Mouse (Mus musculus): Measurements from ENCODE around the gene Atp6v1e1. TPM values are rescaled to one million over a fixed set of nuclear protein-coding genes. Genes with fewer than 3 reads are reported as not detected.

Gene Atp6v1e1
- total and polyA plus RNA-seq, 3 experiments = 338 to 464 (median 362) TPM

GRCm38 (mm10) chr6:120820941-120821340 lies 1.7 kb downstream of the Atp6v1e1 start:
- DNase-seq = no peak

- peak; percentile 55 for DNase-seq
Observed at GRCm38 (mm10) chr6:120820144-120820543, 2.4 kb downstream of the Atp6v1e1 start.

GRCm38 (mm10) chr6:120819294-120819693 lies 3.3 kb downstream of the Atp6v1e1 start:
- peak; percentile 52 for DNase-seq

GRCm38 (mm10) chr6:120811999-120812398 lies 10.6 kb downstream of the Atp6v1e1 start:
- DNase-seq = peak; percentile 54

- no peak for DNase-seq
Observed at GRCm38 (mm10) chr6:120807738-120808081, 14.9 kb downstream of the Atp6v1e1 start.

GRCm38 (mm10) chr6:120806999-120807737 lies 15.4 kb downstream of the Atp6v1e1 start:
- DNase-seq = peak; percentile 53

GRCm38 (mm10) chr6:120799581-120800041 lies 23.0 kb downstream of the Atp6v1e1 start:
- no peak for DNase-seq

GRCm38 (mm10) chr6:120798905-120799304 lies 23.7 kb downstream of the Atp6v1e1 start:
- DNase-seq = no peak

- DNase-seq = peak; percentile 31
Observed at GRCm38 (mm10) chr6:120798019-120798418, 24.6 kb downstream of the Atp6v1e1 start.

- DNase-seq = no peak
Observed at GRCm38 (mm10) chr6:120796111-120796510, 26.5 kb downstream of the Atp6v1e1 start.

GRCm38 (mm10) chr6:120795422-120796086 lies 27.0 kb downstream of the Atp6v1e1 start:
- DNase-seq = no peak

GRCm38 (mm10) chr6:120792947-120793346 lies 29.6 kb downstream of the Atp6v1e1 start:
- DNase-seq = no peak

- DNase-seq = no peak
Observed at GRCm38 (mm10) chr6:120790717-120791116, 31.9 kb downstream of the Atp6v1e1 start.

- no peak for DNase-seq
Observed at GRCm38 (mm10) chr6:120790153-120790552, 32.4 kb downstream of the Atp6v1e1 start.

GRCm38 (mm10) chr6:120788904-120789303 lies 33.7 kb downstream of the Atp6v1e1 start:
- no peak for DNase-seq

GRCm38 (mm10) chr6:120788068-120788607 lies 34.5 kb downstream of the Atp6v1e1 start:
- DNase-seq = no peak

GRCm38 (mm10) chr6:120784351-120784750 lies 38.2 kb downstream of the Atp6v1e1 start:
- DNase-seq = no peak

GRCm38 (mm10) chr6:120782948-120783347 lies 39.6 kb downstream of the Atp6v1e1 start:
- no peak for DNase-seq

GRCm38 (mm10) chr6:120778226-120778625 lies 44.4 kb downstream of the Atp6v1e1 start:
- no peak for DNase-seq

GRCm38 (mm10) chr6:120777533-120777932 lies 45.1 kb downstream of the Atp6v1e1 start:
- no peak for DNase-seq

- DNase-seq = peak; percentile 27
Observed at GRCm38 (mm10) chr6:120776286-120776685, 46.3 kb downstream of the Atp6v1e1 start.

GRCm38 (mm10) chr6:120773763-120774162 lies 48.8 kb downstream of the Atp6v1e1 start:
- no peak for DNase-seq

- DNase-seq = no peak
Observed at GRCm38 (mm10) chr6:120773149-120773628, 49.4 kb downstream of the Atp6v1e1 start, which contains the start of gene Slc25a18. TSS of gene Slc25a18 (plus strand) at chr6:120773578.

Data from adrenal gland, adult 2 months (tissue).